Mouse (Mus musculus) midbrain, embryonic 12.5 days (tissue): ENCODE data around the gene Atp2b2. TPM values are rescaled to one million over a fixed set of nuclear protein-coding genes. Genes with fewer than 3 reads are reported as not detected.

Experiments
- ATAC-seq: fragments of 200-750 bp; cut with Nextera tagmentation; 2 replicates; pipeline ENCODE4 v1.8.0; 2017; ENCODE audit warnings: low read depth, moderate TSS enrichment, moderate library complexity; ENCODE audit not compliant: low FRiP score
- H3K27ac ChIP-seq: fragments of 300-500 bp; sonication (generic); replicated peaks from 2 replicates; pipeline ENCODE4 v1.5.1; 2016; ENCODE audit warnings: mild to moderate bottlenecking
- H3K27me3 ChIP-seq: fragments of 300-500 bp; sonication (generic); 2 replicates; pipeline ENCODE4 v1.6.1; 2016; ENCODE audit warnings: mild to moderate bottlenecking
- H3K36me3 ChIP-seq: fragments of 300-500 bp; sonication (generic); 2 replicates; pipeline ENCODE4 v1.6.1; 2016
- H3K4me1 ChIP-seq: fragments of 300-500 bp; sonication (generic); 2 replicates; pipeline ENCODE4 v1.6.1; 2016
- H3K4me2 ChIP-seq: fragments of 300-500 bp; sonication (generic); replicated peaks from 2 replicates; pipeline ENCODE4 v1.6.1; 2016; ENCODE audit warnings: mild to moderate bottlenecking, moderate library complexity
- H3K4me3 ChIP-seq: fragments of 300-500 bp; sonication (generic); 2 replicates; pipeline ENCODE4 v1.5.1; 2016; ENCODE audit warnings: mild to moderate bottlenecking
- H3K9ac ChIP-seq: fragments of 300-500 bp; sonication (generic); replicated peaks from 2 replicates; pipeline ENCODE4 v1.6.1; 2016; ENCODE audit warnings: mild to moderate bottlenecking, moderate library complexity
- H3K9me3 ChIP-seq: fragments of 300-500 bp; sonication (generic); 2 replicates; pipeline ENCODE4 v1.6.1; 2016; ENCODE audit warnings: mild to moderate bottlenecking
- WGBS: fragments of 180-500 bp; shearing (Covaris S2); methylation state at CpG from one replicate; pipeline ENCODE4 v1.1.7; 2016; 5-methylcytosine and 5-hydroxymethylcytosine counted together
- polyA plus RNA-seq: library from polyadenylated mRNA; unstranded; fragments of >200 nt; fragmentation: Nextera tagmentation; extraction: Ambion mirVana; gene quantifications from 2 replicates; pipeline ENCODE4 v1.2.1, GENCODE M21; 2016

Gene Atp2b2
- polyA plus RNA-seq, 1 experiment from 2014 or later, result 5.7 TPM

DNA sequence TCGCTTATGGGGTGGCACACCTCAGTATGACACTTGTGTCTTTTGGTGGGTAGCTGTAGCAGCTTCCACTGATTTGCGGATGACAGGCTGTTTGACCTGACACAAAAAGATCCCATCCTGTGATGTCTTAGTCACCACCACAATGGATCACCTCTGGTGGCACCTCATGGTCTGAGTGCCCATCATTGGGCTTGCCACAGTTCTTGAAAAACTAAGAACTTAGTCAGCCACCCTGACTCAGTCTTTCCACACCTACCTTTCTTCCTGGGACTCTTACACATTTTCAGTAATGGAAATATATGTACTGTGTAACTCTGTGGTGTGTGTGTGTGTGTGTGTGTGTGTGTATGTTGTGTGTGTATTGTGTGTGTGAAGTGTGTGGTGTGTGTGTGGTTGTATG, 71.5 kb downstream of the Atp2b2 start:
- H3K4me2 ChIP-seq, result no peak overlapping the region

DNA sequence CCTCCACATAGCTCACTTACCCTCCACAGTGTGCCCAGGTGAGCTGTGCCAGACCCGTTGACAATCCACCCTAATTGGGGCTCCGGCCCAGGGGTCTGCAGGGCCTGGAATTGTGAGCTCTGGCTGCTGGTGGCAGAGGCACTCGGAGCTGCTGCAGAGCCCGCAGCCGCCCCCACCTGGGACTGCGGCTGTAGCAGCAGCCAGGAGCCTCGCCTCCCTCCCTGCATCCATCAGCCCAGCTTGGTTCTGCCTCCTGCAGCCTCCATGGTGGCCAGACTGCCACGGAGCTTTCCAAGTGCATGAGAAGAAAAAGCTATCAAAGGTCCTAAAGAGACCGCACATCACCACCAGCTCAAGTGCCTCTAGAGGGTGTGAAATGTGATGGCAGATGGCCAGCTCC, 71.9 kb downstream of the Atp2b2 start:
- Histone ChIP-seq H3K36me3 (no peaks in the 10 kb centered on the region), H3K9ac (no peak overlapping the region), H3K4me2 (no peak overlapping the region), H3K9me3 (no peaks in the 10 kb centered on the region), H3K27me3 (no peaks in the 10 kb centered on the region), H3K27ac (no peak overlapping the region), H3K4me1 (peaks cover 17% of the 10 kb centered on the region; the same call in 1 of the 2 replicates), H3K4me3 (no peak overlapping the region)
- WGBS, result 62% methylated on average over 9 of the region's 9 CpGs
- no peak for ATAC-seq

More for the DNA sequence above, 71.5 kb downstream of the Atp2b2 start:
- 93% methylated on average over 2 of the region's 2 CpGs for WGBS
- Histone ChIP-seq H3K36me3 (no peaks in the 10 kb centered on the region), H3K4me1 (peaks cover 13% of the 10 kb centered on the region; the same call in 1 of the 2 replicates), H3K9ac (no peak overlapping the region), H3K27ac (no peak overlapping the region), H3K4me3 (no peak overlapping the region), H3K27me3 (no peaks in the 10 kb centered on the region), H3K9me3 (no peaks in the 10 kb centered on the region)
- no peak for ATAC-seq

DNA sequence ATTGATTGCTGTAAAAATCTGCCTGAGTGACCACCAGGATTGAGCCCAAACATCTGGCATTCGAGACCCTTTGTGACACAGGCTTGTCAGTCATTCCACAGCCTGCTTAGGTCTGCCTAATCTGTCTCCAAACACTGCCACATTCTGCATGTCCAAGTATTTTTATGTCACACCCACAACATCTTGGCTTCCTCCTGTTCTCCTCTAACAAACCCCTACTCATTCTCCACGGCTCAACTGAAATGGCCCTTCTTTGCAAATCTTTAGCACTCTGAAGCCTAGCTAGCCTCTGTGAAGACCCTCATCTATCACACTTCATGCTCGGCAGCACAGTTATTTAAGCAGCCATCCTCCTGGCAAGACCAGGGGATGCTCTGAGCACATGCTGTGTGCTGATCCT, 72.7 kb downstream of the Atp2b2 start:
- no peaks in the 10 kb centered on the region for H3K9me3 ChIP-seq
- H3K4me1 ChIP-seq, result peaks cover 18% of the 10 kb centered on the region; the same call in 1 of the 2 replicates
- no peak overlapping the region for H3K27ac ChIP-seq
- no peaks in the 10 kb centered on the region for H3K36me3 ChIP-seq
- H3K9ac ChIP-seq, result no peak overlapping the region
- ATAC-seq, result no peak
- H3K27me3 ChIP-seq, result no peaks in the 10 kb centered on the region
- H3K4me2 ChIP-seq, result no peak overlapping the region
- WGBS, result 36% methylated on average over 3 of the region's 3 CpGs
- no peak overlapping the region for H3K4me3 ChIP-seq

DNA sequence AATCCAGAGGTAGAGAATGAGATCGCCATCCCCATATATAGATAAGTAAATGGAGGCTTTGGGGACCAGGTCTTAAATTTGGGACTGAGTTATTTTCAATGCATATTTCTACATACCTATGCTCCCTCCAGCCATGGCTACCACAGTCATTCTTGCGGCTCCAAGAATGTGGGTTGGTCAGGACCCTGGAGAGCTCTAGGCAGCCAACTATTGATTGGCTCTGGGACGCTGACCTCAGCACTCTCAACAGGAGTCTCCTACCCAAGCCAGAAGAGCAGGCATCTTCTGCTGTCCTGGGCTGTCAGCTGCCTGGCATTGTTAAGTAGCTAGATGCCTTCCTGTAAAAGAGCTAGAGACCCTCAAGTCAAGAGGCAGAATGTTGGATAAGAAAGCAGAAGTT, 79.6 kb downstream of the Atp2b2 start:
- H3K27me3 ChIP-seq, result 0 out of 2 replicates have a peak, but pooled peaks cover 3% of the 10 kb centered on the region
- H3K9ac ChIP-seq, result no peak overlapping the region
- no peak overlapping the region for H3K4me2 ChIP-seq
- H3K4me1 ChIP-seq, result peaks cover 14% of the 10 kb centered on the region
- no peak overlapping the region for H3K27ac ChIP-seq
- H3K4me3 ChIP-seq, result no peak overlapping the region
- no peak for ATAC-seq
- H3K36me3 ChIP-seq, result no peaks in the 10 kb centered on the region
- WGBS, result 10% methylated on average over 3 of the region's 3 CpGs
- H3K9me3 ChIP-seq, result no peaks in the 10 kb centered on the region

DNA sequence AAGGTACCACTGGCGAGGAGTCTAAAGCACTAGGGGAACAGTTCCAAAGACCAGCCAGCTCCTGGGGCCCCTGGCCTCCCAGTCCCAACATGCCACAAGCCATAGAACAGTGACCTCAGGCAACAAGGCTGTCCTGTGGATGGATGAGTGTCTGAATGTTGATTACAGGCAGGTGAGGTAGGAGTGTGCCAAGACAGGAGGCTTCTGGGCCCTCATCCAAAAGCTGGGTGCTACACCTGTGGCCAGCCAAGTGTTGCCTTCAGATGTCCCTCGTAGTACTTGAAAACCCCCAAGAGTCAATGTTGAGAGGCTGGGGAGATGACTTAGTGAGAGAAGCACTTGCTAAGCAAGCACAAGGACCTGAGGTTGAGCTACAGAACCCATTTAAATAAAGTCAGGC, 80.8 kb downstream of the Atp2b2 start:
- ATAC-seq, result no peak
- Histone ChIP-seq H3K4me1 (peaks cover 13% of the 10 kb centered on the region), H3K27me3 (0 out of 2 replicates have a peak, but pooled peaks cover 3% of the 10 kb centered on the region), H3K36me3 (no peaks in the 10 kb centered on the region), H3K27ac (no peak overlapping the region), H3K4me3 (no peak overlapping the region), H3K9me3 (no peaks in the 10 kb centered on the region), H3K4me2 (no peak overlapping the region), H3K9ac (no peak overlapping the region)
- 75% methylated on average over 2 of the region's 2 CpGs for WGBS

DNA sequence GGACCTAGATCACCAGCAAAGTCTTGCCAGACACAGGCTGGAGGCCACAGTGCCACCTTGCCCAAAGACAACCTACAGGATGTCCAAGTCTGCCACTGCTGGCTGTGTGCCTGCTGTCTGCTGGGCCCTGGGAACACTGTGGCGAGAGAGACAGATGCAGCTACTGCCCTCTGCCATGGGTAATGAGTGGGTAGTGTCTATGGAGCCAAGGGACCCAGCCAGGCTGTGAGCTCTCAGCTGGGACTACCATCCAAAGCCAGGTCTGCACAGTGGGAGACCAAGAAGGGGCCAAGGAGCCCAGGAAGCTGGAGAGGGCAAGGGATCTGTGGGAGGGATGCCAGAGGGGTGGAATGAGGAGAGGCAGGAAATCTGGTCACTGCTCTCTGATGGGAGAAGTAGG, 83.1 kb downstream of the Atp2b2 start:
- Histone ChIP-seq H3K9ac (no peak overlapping the region), H3K36me3 (no peaks in the 10 kb centered on the region), H3K27me3 (0 out of 2 replicates have a peak, but pooled peaks cover 9% of the 10 kb centered on the region), H3K27ac (no peak overlapping the region), H3K4me1 (peaks cover 4% of the 10 kb centered on the region; the same call in 1 of the 2 replicates), H3K9me3 (no peaks in the 10 kb centered on the region), H3K4me2 (no peak overlapping the region), H3K4me3 (no peak overlapping the region)
- no peak for ATAC-seq
- WGBS, result 64% methylated on average over 1 of the region's 1 CpGs

DNA sequence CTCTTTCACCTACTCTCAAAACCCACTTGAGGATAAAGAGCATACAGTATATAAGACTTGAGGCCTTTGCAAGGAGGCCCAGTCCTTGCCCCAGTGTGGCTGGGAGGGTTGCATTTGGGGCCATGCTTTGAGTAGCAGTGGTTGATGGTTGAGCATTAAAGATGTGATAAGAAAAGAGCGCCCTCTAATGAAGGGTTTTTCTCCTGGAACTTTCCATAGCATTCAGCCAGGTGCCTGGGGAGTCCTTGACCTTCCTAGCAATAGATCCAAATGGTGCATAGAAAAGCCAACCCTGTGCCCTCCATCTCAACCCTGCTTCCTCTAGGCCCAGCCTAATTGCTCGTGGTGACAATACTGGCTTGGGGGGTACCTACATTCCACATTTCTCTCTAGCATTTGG, 83.7 kb downstream of the Atp2b2 start:
- ATAC-seq, result no peak
- H3K9me3 ChIP-seq, result no peaks in the 10 kb centered on the region
- H3K4me1 ChIP-seq, result peaks cover 4% of the 10 kb centered on the region; the same call in 1 of the 2 replicates
- no peak overlapping the region for H3K9ac ChIP-seq
- 57% methylated on average over 2 of the region's 2 CpGs for WGBS
- H3K4me2 ChIP-seq, result no peak overlapping the region
- no peak overlapping the region for H3K4me3 ChIP-seq
- 0 out of 2 replicates have a peak, but pooled peaks cover 9% of the 10 kb centered on the region for H3K27me3 ChIP-seq
- no peak overlapping the region for H3K27ac ChIP-seq
- H3K36me3 ChIP-seq, result no peaks in the 10 kb centered on the region

DNA sequence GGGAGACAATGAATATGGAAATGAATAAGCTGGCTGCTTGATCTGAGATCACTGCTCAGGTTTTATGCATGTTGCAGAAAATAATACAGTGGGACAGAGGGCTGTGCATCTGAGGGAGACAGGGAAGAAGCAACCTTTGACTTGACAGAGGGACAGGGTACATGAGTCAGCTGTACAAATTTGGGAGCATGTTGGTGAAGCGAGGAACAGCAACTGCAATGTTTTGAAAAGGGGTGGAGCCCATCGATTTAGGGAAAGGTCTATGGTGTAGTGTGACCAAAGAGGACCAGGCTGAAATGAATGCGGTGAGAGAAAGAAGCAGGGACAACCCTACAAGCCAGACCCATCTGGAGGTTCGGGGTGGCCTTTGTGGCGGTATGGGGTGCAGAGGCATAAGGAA, 84.4 kb downstream of the Atp2b2 start:
- Histone ChIP-seq H3K27ac (no peak overlapping the region), H3K9me3 (no peaks in the 10 kb centered on the region), H3K4me3 (no peak overlapping the region), H3K9ac (no peak overlapping the region), H3K27me3 (0 out of 2 replicates have a peak, but pooled peaks cover 9% of the 10 kb centered on the region), H3K4me1 (peaks cover 4% of the 10 kb centered on the region; the same call in 1 of the 2 replicates), H3K4me2 (no peak overlapping the region), H3K36me3 (no peaks in the 10 kb centered on the region)
- no peak for ATAC-seq
- WGBS, result 91% methylated on average over 5 of the region's 5 CpGs

DNA sequence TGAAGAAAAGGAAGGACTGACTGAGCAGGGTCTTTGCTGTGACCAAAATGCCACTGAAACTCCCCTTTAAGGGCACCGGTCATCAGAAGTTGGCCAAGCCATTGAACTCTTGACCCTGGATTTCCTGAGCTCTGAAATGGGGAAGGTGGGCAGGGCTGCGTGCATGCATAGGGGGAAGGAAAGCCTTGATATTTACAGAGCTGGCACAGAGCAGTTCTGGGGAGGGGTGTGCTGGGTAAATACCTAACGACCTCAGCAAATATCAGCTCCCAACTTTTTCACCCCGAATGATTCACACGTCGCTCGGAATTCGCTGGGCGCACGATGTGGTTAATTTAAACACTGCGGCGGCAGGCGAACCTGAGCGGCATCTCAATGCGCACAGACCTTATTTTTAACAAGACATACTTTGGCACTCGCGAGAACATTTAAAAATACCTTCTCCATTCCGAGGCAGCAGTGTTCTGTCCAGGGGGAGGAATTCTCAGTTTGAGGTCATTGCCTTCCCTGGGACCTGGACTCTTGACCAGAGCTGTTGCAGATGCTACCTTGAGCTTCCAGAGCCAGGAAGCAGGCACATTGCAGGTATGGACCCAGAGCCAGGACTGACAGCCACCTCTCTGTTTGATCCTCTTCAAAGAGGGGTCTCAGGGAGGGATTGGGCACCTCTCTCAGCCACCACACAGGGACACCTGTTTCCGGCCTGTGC, 85.0 kb downstream of the Atp2b2 start:
- no peak overlapping the region for H3K27ac ChIP-seq
- ATAC-seq, result no peak
- H3K4me1 ChIP-seq, result peaks cover 4% of the 10 kb centered on the region; the same call in 1 of the 2 replicates
- no peaks in the 10 kb centered on the region for H3K36me3 ChIP-seq
- H3K9ac ChIP-seq, result no peak overlapping the region
- H3K4me3 ChIP-seq, result no peak overlapping the region
- H3K4me2 ChIP-seq, result no peak overlapping the region
- 79% methylated on average over 19 of the region's 19 CpGs for WGBS
- H3K9me3 ChIP-seq, result no peaks in the 10 kb centered on the region
- H3K27me3 ChIP-seq, result 0 out of 2 replicates have a peak, but pooled peaks cover 9% of the 10 kb centered on the region

DNA sequence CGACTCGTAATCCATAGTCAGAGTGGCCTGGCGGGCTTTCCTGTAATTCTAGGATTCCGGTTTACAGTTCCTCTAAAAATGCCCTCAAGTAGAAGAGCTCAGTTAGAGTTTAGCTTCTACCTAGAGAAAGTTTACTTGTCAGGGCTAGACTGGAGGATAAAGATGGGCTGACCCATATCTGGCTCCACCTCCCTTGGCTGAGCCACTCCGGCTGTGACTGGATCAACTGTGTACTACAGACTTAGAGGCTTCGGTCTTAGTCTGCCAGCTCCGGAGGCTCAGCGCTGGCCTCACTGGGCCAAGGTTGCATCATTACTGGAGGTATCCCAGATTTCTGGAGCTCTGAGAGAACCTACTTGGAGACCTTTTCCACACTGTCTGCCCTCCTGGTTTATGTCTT, 94.9 kb downstream of the Atp2b2 start:
- no peak overlapping the region for H3K9ac ChIP-seq
- H3K27me3 ChIP-seq, result peaks cover 10% of the 10 kb centered on the region; the same call in 1 of the 2 replicates
- H3K27ac ChIP-seq, result no peak overlapping the region
- no peaks in the 10 kb centered on the region for H3K4me1 ChIP-seq
- no peak overlapping the region for H3K4me2 ChIP-seq
- H3K36me3 ChIP-seq, result no peaks in the 10 kb centered on the region
- ATAC-seq, result no peak
- H3K4me3 ChIP-seq, result no peak overlapping the region
- H3K9me3 ChIP-seq, result no peaks in the 10 kb centered on the region
- 91% methylated on average over 8 of the region's 8 CpGs for WGBS

DNA sequence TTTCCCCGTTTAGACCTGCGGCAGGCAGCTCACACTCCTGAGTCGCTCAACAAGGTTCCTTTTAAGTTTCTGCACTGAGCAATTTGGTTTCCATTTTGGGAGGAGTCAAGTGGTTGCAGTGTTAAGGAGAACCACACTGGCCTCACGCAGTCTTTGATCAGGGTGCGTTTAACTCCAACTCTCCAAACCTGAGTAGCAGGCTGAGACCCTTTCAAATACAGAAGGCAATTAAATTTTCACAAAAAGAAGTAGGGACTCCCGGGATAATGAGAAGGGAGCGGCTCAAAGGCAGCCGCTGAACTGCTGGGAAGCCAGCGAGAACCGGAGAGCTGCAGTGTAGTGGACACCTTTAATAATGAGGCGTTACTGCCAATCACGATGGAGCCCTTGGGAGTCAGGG, 100.1 kb downstream of the Atp2b2 start:
- Histone ChIP-seq H3K4me2 (no peak overlapping the region), H3K9ac (no peak overlapping the region), H3K27me3 (peaks cover 45% of the 10 kb centered on the region), H3K27ac (no peak overlapping the region), H3K4me3 (no peak overlapping the region), H3K4me1 (peaks cover 27% of the 10 kb centered on the region), H3K9me3 (no peaks in the 10 kb centered on the region), H3K36me3 (no peaks in the 10 kb centered on the region)
- no peak for ATAC-seq
- 43% methylated on average over 12 of the region's 12 CpGs for WGBS

DNA sequence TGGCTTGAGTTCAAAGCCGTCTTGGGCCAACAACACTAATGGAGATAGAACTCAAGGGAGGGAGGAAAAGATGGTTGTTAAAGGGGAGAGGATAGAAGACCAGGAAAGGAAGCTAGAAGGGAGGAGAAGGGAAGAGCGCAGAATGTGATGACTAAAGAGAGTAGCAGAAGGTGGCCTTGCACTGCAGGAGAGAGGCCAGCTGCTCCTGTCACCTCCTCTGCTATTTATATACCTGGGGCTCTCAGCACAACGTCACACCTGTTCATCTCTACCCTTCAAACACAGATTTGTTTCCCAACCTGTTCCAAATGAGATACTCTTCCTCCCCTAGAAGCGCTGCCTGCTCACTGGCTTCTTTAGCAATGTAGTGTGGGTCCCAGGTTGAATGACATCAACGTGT, 101.1 kb downstream of the Atp2b2 start:
- ATAC-seq, result no peak
- WGBS, result 83% methylated on average over 5 of the region's 5 CpGs
- no peak overlapping the region for H3K9ac ChIP-seq
- H3K4me2 ChIP-seq, result no peak overlapping the region
- no peaks in the 10 kb centered on the region for H3K36me3 ChIP-seq
- no peaks in the 10 kb centered on the region for H3K9me3 ChIP-seq
- H3K4me1 ChIP-seq, result peaks cover 37% of the 10 kb centered on the region
- H3K27me3 ChIP-seq, result peaks cover 45% of the 10 kb centered on the region
- H3K27ac ChIP-seq, result no peak overlapping the region
- no peak overlapping the region for H3K4me3 ChIP-seq
